Mouse (Mus musculus) limb, embryonic 11.5 days (tissue): ENCODE data around the gene Socs7. TPM values are rescaled to one million over a fixed set of nuclear protein-coding genes. Genes with fewer than 3 reads are reported as not detected.

Experiments
- polyA plus RNA-seq: library from polyadenylated mRNA; unstranded; fragments of >200 nt; fragmentation: Nextera tagmentation; extraction: Ambion mirVana; gene quantifications from 2 replicates; pipeline ENCODE4 v1.2.1, GENCODE M21; 2014

The Socs7 gene
- polyA plus RNA-seq, 1 experiment from 2014 or later = 2.1 TPM

Other genes starting within 250 kb of the Socs7 start
- gene Tbx21, start 247.2 kb upstream of the Socs7 start, polyA plus RNA-seq = not detected in 2 replicates
- 6.2 and 6.5 TPM in 2 replicates for gene Tbkbp1, start 211.1 kb upstream of the Socs7 start, polyA plus RNA-seq
- 97.6 and 102 TPM in 2 replicates for gene Kpnb1, start 174.7 kb upstream of the Socs7 start, polyA plus RNA-seq
- 64.1 and 80.1 TPM in 2 replicates for gene Npepps, start 81.9 kb upstream of the Socs7 start, polyA plus RNA-seq
- gene Mrpl45, start 46.8 kb upstream of the Socs7 start, polyA plus RNA-seq = 57.2 and 58.2 TPM in 2 replicates
- 0.04 and 0.07 TPM in 2 replicates for gene Gpr179, start 10.5 kb upstream of the Socs7 start, polyA plus RNA-seq
- 3.8 and 4.2 TPM in 2 replicates for gene Arhgap23, start 53.0 kb downstream of the Socs7 start, polyA plus RNA-seq
- 0.13 TPM in 1 of 2 replicates, not detected in the other for gene 4933428G20Rik, start 137.8 kb downstream of the Socs7 start, polyA plus RNA-seq
- gene Srcin1, start 213.6 kb downstream of the Socs7 start, polyA plus RNA-seq = 0.28 and 0.34 TPM in 2 replicates